Mouse (Mus musculus) liver, embryonic 12.5 days (tissue): ENCODE data around the gene Pcgf1. TPM values are rescaled to one million over a fixed set of nuclear protein-coding genes. Genes with fewer than 3 reads are reported as not detected.
A peak's percentile ranks its signal among the peaks of the same experiment; 100 is the strongest.

ENCODE experiments used
- ATAC-seq: fragments of 200-750 bp; cut with Nextera tagmentation; 2 replicates; pipeline ENCODE4 v1.8.0; 2017; ENCODE audit warnings: moderate number of reproducible peaks, mild to moderate bottlenecking, moderate library complexity
- H3K27ac ChIP-seq: fragments of 300-500 bp; sonication (generic); 2 replicates; pipeline ENCODE4 v1.5.1; 2016; ENCODE audit warnings: mild to moderate bottlenecking
- H3K27me3 ChIP-seq: fragments of 300-500 bp; sonication (generic); replicated peaks from 2 replicates; pipeline ENCODE4 v1.6.1; 2016; ENCODE audit warnings: mild to moderate bottlenecking, moderate library complexity
- H3K36me3 ChIP-seq: fragments of 300-500 bp; sonication (generic); 2 replicates; pipeline ENCODE4 v1.6.1; 2016; ENCODE audit warnings: mild to moderate bottlenecking, moderate library complexity
- H3K4me1 ChIP-seq: fragments of 300-500 bp; sonication (generic); 2 replicates; pipeline ENCODE4 v1.6.1; 2016
- H3K4me2 ChIP-seq: fragments of 300-500 bp; sonication (generic); 2 replicates; pipeline ENCODE4 v1.6.1; 2016; ENCODE audit warnings: mild to moderate bottlenecking, moderate library complexity
- H3K4me3 ChIP-seq: fragments of 300-500 bp; sonication (generic); 2 replicates; pipeline ENCODE4 v1.5.1; 2016; ENCODE audit warnings: mild to moderate bottlenecking, moderate library complexity
- H3K9ac ChIP-seq: fragments of 300-500 bp; sonication (generic); 2 replicates; pipeline ENCODE4 v1.6.1; 2016; ENCODE audit warnings: mild to moderate bottlenecking, moderate library complexity
- H3K9me3 ChIP-seq: fragments of 300-500 bp; sonication (generic); replicated peaks from 2 replicates; pipeline ENCODE4 v1.6.1; 2016; ENCODE audit warnings: mild to moderate bottlenecking, moderate library complexity
- WGBS: fragments of 180-500 bp; shearing (Covaris S2); methylation state at CpG from one replicate; pipeline ENCODE4 v1.1.7; 2016; ENCODE audit not compliant: insufficient replicate concordance; 5-methylcytosine and 5-hydroxymethylcytosine counted together
- polyA plus RNA-seq: library from polyadenylated mRNA; unstranded; fragments of >200 nt; fragmentation: Nextera tagmentation; extraction: Ambion mirVana; gene quantifications from 2 replicates; pipeline ENCODE4 v1.2.1, GENCODE M21; 2016

The Pcgf1 gene
- polyA plus RNA-seq, 1 experiment from 2014 or later: 20.8 TPM

GRCm38 (mm10) chr6:83068221-83068620 is 9.4 kb upstream of the Pcgf1 start:
- no peak for ATAC-seq

GRCm38 (mm10) chr6:83068706-83069487 is 8.8 kb upstream of the Pcgf1 start:
- Histone ChIP-seq H3K4me1 (peaks cover 33% of the 10 kb centered on the region), H3K27me3 (peaks cover 100% of the 10 kb centered on the region), H3K4me2 (peak overlapping the region; percentile 53), H3K9me3 (no peaks in the 10 kb centered on the region), H3K9ac (no peak overlapping the region; the same call in 1 of the 2 replicates), H3K27ac (no peak overlapping the region), H3K4me3 (peak overlapping the region; percentile 32), H3K36me3 (no peaks in the 10 kb centered on the region)
- WGBS: 2% methylated on average over 81 of the region's 81 CpGs
- no peak for ATAC-seq

More at GRCm38 (mm10) chr6:83068221-83068620, 9.4 kb upstream of the Pcgf1 start:
- Histone ChIP-seq H3K27me3 (peaks cover 100% of the 10 kb centered on the region), H3K9ac (no peak overlapping the region), H3K4me3 (peak overlapping the region; percentile 32; the same call in 1 of the 2 replicates), H3K4me2 (peak overlapping the region; percentile 53), H3K9me3 (no peaks in the 10 kb centered on the region), H3K27ac (no peak overlapping the region), H3K4me1 (peaks cover 33% of the 10 kb centered on the region), H3K36me3 (no peaks in the 10 kb centered on the region)
- WGBS: 11% methylated on average over 8 of the region's 8 CpGs

GRCm38 (mm10) chr6:83069488-83070246 is 8.0 kb upstream of the Pcgf1 start:
- no peak for ATAC-seq
- Histone ChIP-seq H3K4me1 (peaks cover 33% of the 10 kb centered on the region), H3K9me3 (no peaks in the 10 kb centered on the region), H3K27me3 (peaks cover 100% of the 10 kb centered on the region), H3K9ac (no peak overlapping the region), H3K4me2 (peak overlapping the region; percentile 36), H3K27ac (no peak overlapping the region), H3K4me3 (peak overlapping the region; percentile 32), H3K36me3 (no peaks in the 10 kb centered on the region)
- WGBS: 2% methylated on average over 69 of the region's 69 CpGs

GRCm38 (mm10) chr6:83070247-83070310 is 7.6 kb upstream of the Pcgf1 start, which contains the start of gene Tlx2:
TSS of gene Tlx2 (minus strand) at chr6:83070293.
- H3K9ac ChIP-seq: no peak within 1 kb of the TSS
- no peak for ATAC-seq
- H3K36me3 ChIP-seq: no peaks in the 10 kb centered on the region
- peak within 1 kb of the TSS; percentile 32 for H3K4me3 ChIP-seq
- no peaks in the 10 kb centered on the region for H3K9me3 ChIP-seq
- no peak within 1 kb of the TSS for H3K27ac ChIP-seq
- peak within 1 kb of the TSS; percentile 53 for H3K4me2 ChIP-seq
- 1% methylated on average over 10 of the region's 10 CpGs for WGBS
- H3K4me1 ChIP-seq: peaks cover 33% of the 10 kb centered on the region
- H3K27me3 ChIP-seq: peaks cover 100% of the 10 kb centered on the region

GRCm38 (mm10) chr6:83070311-83071219 is 7.1 kb upstream of the Pcgf1 start:
- 1% methylated on average over 56 of the region's 58 CpGs for WGBS
- Histone ChIP-seq H3K9ac (no peak overlapping the region), H3K27me3 (peaks cover 100% of the 10 kb centered on the region), H3K4me3 (peak overlapping the region; percentile 32), H3K4me1 (peaks cover 33% of the 10 kb centered on the region), H3K27ac (no peak overlapping the region), H3K36me3 (no peaks in the 10 kb centered on the region), H3K4me2 (peak overlapping the region; percentile 36), H3K9me3 (no peaks in the 10 kb centered on the region)
- no peak for ATAC-seq

DNA sequence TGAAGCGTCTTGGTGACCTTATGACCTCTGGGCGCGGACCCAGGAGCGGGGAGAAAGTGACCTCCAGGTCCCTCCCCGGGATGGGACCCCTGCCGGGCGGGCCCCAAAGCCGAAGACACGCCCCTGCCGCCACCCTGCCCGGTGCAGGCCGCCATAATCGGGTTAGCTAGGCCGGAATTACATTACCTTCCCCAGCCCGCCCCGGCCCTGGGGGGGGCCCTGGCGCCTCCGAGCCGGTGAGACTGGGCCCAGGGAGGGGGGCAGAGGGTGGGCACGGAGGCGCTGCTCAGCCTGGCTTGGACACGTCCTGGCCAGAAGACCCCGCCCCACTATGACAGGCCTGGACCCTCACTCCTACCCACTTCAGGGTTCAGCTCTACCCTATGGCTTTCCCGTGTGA is 6.4 kb upstream of the Pcgf1 start:
- no peak for ATAC-seq
- Histone ChIP-seq H3K4me2 (peak overlapping the region; percentile 36), H3K4me3 (0 out of 2 replicates have a peak overlapping the region, but pooled peaks have one; percentile 11), H3K36me3 (no peaks in the 10 kb centered on the region), H3K27ac (no peak overlapping the region), H3K9ac (no peak overlapping the region), H3K9me3 (no peaks in the 10 kb centered on the region), H3K27me3 (peaks cover 100% of the 10 kb centered on the region), H3K4me1 (peaks cover 33% of the 10 kb centered on the region)
- 2% methylated on average over 21 of the region's 24 CpGs for WGBS

DNA sequence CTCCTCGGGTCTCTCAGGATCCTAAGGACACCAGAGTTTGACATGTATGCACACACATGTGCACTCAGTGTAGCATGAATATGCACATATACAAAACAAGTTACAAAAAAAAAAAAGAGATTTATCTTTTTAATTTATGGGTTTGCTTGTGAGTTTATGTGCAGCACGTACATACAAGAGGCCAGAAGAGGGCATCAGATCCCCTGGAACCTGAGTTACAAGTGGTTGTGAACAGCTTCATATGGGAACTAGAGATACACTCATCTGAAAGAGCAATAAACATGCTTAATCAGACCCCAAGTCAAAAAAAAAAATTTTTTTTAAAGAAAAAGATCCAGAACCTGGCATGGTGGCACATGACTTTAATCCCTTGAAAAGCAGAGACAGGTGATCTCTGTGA is 2.7 kb upstream of the Pcgf1 start:
- H3K4me2 ChIP-seq: no peak overlapping the region
- ATAC-seq: no peak

GRCm38 (mm10) chr6:83078324-83078858 is 722 bp downstream of the Pcgf1 start:
- WGBS: under 1% methylated on average over 46 of the region's 46 CpGs
- Histone ChIP-seq H3K36me3 (peaks cover 32% of the 10 kb centered on the region), H3K27ac (peak overlapping the region; percentile 85), H3K4me3 (peak overlapping the region; percentile 78), H3K4me1 (peaks cover 27% of the 10 kb centered on the region), H3K27me3 (peaks cover 58% of the 10 kb centered on the region), H3K4me2 (peak overlapping the region; percentile 83), H3K9me3 (no peaks in the 10 kb centered on the region), H3K9ac (peak overlapping the region; percentile 78)
- peak; percentile 90 for ATAC-seq

More for the DNA sequence above, 2.7 kb upstream of the Pcgf1 start:
- Histone ChIP-seq H3K36me3 (peaks cover 6% of the 10 kb centered on the region), H3K27me3 (peaks cover 76% of the 10 kb centered on the region), H3K9ac (no peak overlapping the region), H3K4me3 (no peak overlapping the region), H3K9me3 (no peaks in the 10 kb centered on the region), H3K27ac (no peak overlapping the region), H3K4me1 (peaks cover 35% of the 10 kb centered on the region)
- WGBS: 23% methylated on average over 2 of the region's 2 CpGs

- Histone ChIP-seq H3K4me1 (peaks cover 27% of the 10 kb centered on the region), H3K4me2 (no peak overlapping the region), H3K27me3 (peaks cover 58% of the 10 kb centered on the region), H3K9me3 (no peaks in the 10 kb centered on the region), H3K9ac (no peak overlapping the region), H3K36me3 (peaks cover 32% of the 10 kb centered on the region), H3K4me3 (no peak overlapping the region), H3K27ac (no peak overlapping the region)
- no peak for ATAC-seq
- 83% methylated on average over 5 of the region's 5 CpGs for WGBS
Measured at GRCm38 (mm10) chr6:83080210-83080609, 2.5 kb downstream of the Pcgf1 start.

- H3K4me2 ChIP-seq: no peak overlapping the region
Measured at GRCm38 (mm10) chr6:83083497-83083896, 5.8 kb downstream of the Pcgf1 start.

GRCm38 (mm10) chr6:83084477-83084876 is 6.8 kb downstream of the Pcgf1 start:
- peaks cover 31% of the 10 kb centered on the region for H3K36me3 ChIP-seq
- no peak for ATAC-seq
- H3K4me2 ChIP-seq: no peak overlapping the region
- H3K27ac ChIP-seq: no peak overlapping the region
- no peaks in the 10 kb centered on the region for H3K9me3 ChIP-seq
- H3K4me1 ChIP-seq: peaks cover 28% of the 10 kb centered on the region
- peaks cover 77% of the 10 kb centered on the region for H3K27me3 ChIP-seq
- 22% methylated on average over 6 of the region's 6 CpGs for WGBS
- no peak overlapping the region for H3K9ac ChIP-seq
- H3K4me3 ChIP-seq: no peak overlapping the region

More at GRCm38 (mm10) chr6:83083497-83083896, 5.8 kb downstream of the Pcgf1 start:
- Histone ChIP-seq H3K27me3 (peaks cover 67% of the 10 kb centered on the region), H3K9ac (no peak overlapping the region), H3K36me3 (peaks cover 32% of the 10 kb centered on the region), H3K4me1 (peaks cover 36% of the 10 kb centered on the region), H3K9me3 (no peaks in the 10 kb centered on the region), H3K27ac (no peak overlapping the region), H3K4me3 (no peak overlapping the region)
- 25% methylated on average over 5 of the region's 5 CpGs for WGBS
- ATAC-seq: no peak
